Mouse (Mus musculus) liver (tissue): ENCODE measurements around the gene Gm21188.
"Not testable (repeated sequence)": the region's sequence is repeated elsewhere in the genome, so short reads cannot be mapped to it uniquely, and the experiment has no call there.

Experiments
- DNase-seq: peaks from one replicate; pipeline ENCODE4 v3.0.0-alpha.2; 2020; ENCODE audit warnings: mixed read lengths

The Gm21188 gene

DNA sequence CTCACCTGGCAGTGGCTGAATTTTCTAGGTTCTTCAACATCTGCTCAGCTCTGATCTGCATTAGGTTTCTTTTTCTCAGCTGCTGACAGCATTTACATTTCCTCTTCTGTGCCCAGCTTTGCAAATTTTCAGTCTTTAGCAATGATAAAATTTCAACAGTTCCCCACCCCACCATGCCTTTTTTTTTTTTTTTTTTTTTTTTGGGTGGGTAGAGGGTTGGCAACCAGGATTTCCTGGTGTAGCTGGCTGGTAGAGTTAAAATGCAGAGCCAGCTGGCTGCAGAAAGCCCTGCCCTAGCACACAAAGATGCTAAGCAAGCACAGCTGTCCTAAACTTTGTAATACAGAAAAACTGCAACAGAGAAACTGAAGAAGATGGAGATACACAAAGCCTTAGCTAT is at the start of gene Gm21188:
Gm21188 (minus strand) TSS at position 110 of the 400 bp plus-strand sequence.
- not testable (repeated sequence) for DNase-seq

DNA sequence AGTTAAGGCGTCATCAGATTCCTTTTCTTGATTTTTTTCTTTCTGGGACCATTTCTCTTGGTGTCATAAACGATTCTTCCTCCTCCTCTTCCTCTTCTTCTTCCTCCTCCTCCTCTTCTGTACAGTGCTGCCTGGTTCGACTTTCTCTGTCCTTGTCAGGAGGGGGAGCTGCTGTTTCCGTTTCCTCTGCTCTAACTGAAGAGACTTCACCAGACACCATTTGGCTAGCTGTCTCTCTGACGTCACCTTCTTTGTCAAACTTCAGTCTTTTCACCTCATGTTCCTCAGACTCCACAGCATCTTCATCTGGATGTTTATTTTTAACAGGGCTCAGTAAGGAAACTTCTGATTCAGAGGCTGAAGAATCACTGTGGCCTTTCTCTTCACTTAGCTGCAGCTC is 47.3 kb upstream of the Gm21188 start:
- DNase-seq: not testable (repeated sequence)

DNA sequence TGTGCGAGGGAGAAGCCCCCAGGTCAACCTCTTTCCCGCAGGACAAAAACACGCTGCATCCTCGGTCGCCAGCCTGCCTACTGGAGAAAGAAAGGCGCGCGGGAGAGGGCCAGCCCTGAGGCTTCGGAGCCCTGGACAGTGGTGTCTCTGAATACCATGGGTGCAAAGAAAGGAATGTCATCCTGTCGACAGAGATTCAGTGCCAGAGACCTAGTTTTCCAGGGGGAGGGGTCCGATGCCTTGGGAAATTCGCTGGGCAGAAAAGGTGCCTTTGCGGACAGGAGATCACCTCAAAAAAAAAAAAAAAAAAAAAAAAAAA is 44.9 kb upstream of the Gm21188 start:
- DNase-seq: not testable (repeated sequence)

DNA sequence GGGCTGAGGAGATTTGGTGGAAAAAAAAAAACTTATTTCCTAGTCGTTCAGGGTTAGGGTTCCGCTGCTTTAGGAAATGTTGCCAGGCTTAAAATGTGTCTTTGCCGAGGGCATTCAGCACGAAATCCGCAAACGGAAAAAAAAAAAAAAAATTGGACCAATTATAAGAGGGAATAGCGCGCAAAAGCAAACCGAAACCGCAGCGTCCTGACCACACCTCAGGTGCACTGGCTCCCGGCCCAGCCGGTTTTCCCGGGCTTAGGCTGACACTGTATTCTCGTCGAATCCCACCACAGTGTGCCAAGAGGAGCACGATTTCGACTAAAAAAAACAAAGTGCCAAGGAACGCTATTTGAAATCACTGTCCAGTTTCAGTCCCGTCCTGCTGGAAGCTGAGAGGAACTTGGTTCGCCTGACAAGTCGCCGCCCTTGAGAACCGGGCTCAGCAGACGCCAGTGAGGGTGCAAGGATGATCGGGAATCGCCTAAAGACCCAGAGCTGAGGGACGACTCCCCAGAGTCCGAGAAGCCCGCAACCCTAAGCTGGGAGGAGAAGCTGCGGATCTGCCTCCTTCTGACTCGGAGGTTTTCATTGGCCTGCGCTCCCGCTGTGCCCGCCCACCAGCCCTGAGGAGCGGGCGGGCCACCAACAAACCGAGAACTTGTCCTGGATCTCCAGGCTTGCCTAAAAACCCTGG is 44.4 kb upstream of the Gm21188 start:
- DNase-seq: not testable (repeated sequence)

DNA sequence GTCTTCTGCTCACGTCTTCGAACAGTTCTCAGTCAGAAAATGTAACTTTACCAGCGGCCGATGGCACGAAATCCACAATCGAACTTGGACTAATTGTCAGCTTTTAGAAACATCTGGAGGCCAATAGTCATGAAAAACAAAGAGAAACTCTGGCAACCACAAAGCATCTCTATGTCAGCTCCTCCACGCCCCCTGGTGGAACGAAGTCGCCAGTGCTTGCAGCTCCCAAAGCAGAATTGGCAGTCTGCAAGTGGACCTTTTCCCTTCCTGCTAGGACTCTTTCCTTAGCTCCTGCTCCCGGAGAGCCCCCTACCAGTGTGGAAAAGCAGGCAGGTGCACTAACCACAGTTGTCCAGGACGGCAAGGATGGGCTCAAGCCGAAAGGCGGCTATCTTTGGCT is 41.0 kb upstream of the Gm21188 start:
- not testable (repeated sequence) for DNase-seq

DNA sequence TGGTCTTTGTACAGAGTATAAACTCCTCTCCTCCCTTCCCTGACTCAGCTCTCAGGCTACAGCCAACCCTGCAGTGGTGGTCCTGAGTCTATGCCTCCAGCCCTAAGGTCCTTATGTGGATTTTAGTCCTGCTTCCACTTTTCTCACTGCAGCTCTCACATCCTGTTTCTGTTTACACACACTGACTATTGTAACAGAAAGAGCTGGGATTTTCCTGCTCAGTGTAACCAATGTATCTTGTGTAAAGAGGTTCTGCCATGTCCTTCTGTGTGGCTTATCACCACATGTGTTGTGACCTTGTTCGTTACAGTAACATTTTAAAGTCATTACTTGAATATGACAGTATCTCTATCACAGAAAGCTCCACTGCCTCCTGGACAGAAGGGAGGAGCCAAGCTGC is 27.6 kb upstream of the Gm21188 start:
- DNase-seq: not testable (repeated sequence)

DNA sequence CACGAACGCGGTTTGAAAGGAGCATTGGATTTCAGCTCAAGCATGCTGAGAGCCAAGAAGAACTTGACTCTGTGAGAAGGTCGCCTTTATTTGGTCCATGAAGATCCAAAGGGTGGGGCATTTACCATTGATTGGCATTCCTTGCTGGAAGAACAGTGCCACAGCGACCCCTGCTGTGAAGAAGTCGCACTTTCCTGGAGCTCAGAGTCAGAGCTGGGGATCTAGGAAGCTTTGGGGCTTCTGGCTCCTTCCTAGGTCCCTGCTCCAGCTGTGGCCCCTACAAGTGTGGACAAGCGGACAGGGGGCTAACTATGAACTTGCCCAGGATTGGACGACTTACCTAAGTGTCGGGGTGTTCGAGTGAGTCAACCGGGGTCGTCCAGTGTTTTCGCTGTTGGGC is 18.9 kb upstream of the Gm21188 start:
- DNase-seq: not testable (repeated sequence)

DNA sequence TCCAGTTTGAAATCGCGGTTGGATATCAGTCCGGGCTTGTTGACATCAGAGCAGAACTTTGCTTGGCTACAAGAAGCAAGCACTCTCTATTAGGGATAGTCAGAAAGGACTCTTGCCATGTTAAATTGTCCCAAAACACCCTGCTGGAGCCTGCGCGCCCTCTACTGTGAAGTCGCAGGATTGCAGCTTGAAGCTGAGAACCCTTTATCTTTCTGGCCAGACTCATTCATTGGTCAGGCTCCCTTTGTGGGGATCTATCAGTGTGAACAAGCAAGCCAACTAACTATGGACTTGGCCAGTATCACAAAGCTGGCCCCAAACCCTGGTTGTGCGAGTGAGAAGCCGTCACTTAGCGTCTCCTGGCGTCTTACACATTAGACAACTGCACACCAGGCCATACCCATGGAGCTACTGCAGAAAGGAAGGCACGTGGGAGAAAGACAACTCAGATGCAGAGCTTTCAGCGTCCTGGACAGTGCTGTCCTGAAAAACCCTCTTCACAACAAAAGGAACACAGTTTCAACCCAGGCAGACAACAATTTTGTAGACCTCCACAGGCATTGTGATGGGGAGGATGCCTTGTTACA is 18.1 kb upstream of the Gm21188 start:
- DNase-seq: not testable (repeated sequence)

DNA sequence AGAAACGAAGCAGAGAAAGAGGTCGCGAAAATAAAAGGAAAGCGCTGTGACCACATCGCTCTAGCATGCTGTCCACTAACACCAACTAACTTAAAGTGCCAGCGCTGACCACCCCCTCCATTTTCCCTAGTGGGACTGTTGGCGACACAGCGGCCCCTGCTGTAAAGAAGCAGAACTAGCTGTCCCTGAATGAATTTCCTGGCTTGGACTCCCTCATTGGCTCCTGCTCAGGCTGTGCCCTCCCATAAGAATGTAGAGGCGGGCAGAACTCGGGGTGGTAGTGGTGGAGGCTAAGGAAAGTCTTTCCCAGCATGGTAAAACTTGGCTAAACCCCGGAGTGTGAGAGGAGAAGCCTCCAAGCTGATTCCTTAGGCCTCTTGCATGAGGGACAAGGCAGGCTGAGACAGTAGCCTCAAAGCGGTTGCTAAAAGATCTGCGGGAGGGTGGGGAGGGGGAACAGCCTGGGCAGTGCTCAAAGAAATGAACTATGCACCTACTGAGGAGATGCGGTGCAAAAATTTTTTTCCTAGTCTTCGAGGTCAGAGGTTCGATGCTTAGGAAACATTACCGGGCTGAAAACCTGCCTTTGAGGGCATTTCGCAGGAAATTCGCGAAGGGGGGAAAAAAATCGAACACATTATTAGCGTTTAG is 11.6 kb upstream of the Gm21188 start:
- not testable (repeated sequence) for DNase-seq

DNA sequence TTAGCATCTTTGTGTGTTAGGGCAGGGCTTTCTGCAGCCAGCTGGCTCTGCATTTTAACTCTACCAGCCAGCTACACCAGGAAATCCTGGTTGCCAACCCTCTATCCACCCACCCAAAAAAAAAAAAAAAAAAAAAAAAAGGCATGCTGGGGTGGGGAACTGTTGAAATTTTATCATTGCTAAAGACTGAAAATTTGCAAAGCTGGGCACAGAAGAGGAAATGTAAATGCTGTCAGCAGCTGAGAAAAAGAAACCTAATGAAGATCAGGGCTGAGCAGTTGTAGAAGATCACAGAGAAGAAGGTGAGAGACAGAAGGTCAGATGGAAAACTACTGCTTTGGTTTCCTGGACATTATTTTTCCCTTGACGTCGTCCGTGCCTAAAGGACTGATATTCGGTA is 10.9 kb upstream of the Gm21188 start:
- not testable (repeated sequence) for DNase-seq

DNA sequence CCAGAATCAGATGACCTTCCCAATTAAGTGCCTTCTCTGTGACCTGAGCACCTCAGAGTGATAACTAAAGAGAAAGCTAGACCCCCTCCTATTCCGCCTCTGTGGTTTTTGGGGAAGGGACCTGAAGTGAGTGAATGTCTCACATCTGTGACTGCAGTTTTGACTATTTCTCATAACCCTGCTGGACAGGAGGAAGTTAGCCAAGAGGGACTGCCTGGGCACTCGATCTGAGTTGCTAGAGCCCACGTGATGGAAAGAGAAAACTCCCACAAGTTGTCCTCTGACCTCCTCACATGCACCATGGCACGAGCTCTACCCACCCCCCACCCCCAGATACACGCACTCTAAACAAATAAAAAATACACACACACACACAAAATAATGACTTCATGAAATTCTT is 3.4 kb downstream of the Gm21188 start:
- not testable (repeated sequence) for DNase-seq

DNA sequence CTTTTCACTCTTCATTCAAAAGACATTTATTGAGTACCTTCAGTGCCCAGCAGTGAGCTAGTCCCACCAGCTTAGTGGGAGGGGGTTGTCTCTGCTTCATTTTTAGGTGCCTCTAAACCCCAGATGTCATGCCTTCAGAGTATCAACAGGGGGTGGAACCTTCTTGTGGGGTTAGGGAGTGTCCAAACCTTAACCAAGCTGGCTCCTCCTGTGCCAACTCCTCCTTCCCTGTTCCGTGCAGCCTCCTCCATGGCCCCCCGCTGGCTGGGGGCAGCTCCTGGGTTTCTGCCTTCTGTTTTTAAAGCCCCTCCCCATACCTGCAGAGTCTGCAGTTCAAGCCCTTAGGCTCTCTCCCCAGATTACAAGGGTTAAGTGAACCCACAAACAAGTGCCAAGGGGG is 3.8 kb downstream of the Gm21188 start:
- DNase-seq: not testable (repeated sequence)

DNA sequence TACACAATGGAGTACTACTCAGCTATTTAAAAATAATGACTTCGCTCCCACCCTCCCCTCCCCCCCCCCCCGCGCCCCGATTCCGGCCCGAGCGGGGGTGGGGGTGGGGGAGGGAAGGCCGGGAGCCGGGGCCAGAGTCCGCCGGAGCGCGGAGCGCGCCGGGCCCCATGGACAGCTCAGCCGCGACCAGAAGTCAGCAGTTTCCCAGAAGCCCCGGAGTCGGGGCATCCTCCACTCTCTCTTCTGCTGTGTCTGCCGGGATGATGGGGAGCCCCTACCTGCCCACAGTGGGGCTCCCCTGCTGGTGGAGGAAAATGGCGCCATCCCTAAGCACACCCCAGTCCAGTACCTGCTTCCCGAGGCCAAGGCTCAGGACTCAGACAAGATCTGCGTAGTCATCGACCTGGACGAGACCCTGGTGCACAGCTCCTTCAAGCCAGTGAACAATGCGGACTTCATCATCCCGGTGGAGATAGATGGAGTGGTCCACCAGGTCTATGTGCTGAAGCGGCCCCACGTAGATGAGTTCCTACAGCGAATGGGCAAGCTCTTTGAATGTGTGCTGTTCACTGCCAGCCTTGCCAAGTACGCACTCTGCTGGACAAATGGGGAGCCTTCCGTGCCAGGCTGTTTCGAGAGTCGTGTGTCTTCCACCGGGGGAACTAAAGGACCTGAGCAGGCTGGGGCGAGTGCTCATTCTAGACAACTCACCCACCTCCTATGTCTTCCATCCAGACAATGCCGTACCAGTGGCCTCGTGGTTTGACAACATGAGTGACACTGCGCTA is 5.4 kb downstream of the Gm21188 start:
- DNase-seq: not testable (repeated sequence)

DNA sequence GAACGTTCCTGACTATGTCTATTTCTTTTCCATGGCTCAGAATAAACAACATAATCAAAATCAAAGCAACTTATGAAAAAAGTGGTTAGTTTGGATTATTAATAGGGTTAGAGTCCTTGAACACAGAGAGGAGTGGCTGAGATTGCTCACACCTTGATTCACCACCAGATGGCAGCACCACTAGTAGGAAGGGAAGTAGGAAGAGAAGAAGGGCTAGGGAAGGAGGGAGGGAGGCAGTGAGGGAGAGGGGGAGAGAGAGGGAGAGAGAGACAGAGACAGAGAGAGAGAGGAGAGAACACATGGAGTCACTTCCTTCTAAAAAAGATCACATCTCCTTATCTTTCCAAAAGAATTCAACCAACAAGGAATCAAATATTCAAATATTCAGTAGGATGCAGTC is 10.8 kb downstream of the Gm21188 start:
- peak; percentile 3 for DNase-seq

DNA sequence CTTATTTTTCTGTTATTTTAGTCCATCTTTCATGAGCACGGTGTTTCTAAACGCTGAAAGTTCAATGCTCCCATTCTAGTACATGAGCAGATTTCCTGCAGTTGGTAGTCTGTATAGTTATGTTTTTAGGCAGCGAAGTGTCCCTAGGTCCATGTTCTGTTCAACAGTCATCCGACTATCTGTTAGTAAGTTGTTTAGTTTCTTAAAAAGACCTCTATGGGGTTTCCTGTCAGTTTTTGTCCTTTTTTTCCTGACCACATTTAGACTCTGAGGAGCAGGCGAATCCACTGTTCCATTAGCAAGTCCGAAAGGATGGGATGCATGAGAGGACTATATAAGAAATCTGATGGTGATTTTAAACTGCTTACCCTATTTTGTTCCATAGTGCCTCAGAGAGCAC is 14.1 kb downstream of the Gm21188 start:
- DNase-seq: not testable (repeated sequence)

DNA sequence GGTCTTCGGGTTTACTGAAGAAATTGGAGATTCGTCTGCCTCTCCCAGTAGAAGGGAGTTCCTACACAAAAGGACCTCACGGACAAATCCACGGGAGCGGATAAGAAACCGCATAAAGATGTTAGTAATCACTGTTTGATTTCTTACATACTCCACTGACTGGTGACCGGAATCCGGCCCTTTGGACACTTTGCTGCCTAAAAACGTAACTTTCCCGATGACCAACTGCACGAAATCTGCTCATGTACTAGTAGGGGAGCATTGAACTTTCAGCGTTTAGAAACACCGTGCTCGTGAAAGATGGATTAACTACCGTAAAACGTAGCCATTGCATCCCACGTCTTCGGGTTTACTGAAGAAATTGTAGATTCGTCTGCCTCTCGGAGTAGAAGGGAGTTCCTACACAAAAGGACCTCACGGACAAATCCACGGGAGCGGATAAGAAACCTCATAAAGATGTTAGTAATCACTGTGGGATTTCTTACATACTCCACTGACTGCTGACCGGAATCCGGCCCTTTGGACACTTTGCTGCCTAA is 15.3 kb downstream of the Gm21188 start:
- DNase-seq: not testable (repeated sequence)

DNA sequence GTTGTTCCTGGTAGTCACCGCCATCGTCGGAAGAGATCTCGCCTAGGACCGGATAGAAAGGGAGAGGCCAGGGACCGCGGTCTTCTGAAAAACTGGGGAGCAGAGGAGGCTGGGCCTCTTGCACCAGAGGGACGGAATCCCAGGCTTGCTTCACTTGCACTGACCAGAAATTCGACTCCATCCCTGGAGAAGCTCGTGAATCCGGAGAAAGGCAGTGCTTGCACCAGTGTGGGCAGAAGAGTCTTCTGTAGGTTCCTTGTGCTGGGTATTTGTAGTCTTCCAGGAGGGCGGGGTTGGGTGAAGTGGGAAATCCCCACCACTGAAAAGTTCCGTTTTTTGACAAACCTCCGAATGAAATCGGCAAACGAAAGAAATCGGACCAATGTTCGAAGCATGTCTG is 16.8 kb downstream of the Gm21188 start:
- not testable (repeated sequence) for DNase-seq

DNA sequence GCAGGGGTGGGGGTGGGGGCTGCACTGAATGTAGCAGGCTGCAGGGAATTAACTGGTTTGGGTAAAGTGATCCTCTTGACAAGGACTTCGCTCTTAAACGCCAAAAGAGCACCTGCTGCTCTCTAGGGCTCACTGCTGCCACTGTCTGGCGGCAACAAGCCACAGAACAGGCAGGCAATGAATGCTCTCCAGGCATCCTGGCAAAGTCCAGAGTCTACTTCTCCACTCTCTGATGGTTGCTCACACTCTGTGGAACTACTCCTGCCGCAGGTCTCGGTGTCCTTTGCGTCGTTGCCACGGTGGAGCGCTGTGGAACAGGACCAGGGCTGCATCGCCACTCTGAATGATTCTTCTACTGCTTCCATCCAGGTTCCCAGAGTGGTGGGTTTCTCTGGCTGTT is 17.4 kb downstream of the Gm21188 start:
- not testable (repeated sequence) for DNase-seq

DNA sequence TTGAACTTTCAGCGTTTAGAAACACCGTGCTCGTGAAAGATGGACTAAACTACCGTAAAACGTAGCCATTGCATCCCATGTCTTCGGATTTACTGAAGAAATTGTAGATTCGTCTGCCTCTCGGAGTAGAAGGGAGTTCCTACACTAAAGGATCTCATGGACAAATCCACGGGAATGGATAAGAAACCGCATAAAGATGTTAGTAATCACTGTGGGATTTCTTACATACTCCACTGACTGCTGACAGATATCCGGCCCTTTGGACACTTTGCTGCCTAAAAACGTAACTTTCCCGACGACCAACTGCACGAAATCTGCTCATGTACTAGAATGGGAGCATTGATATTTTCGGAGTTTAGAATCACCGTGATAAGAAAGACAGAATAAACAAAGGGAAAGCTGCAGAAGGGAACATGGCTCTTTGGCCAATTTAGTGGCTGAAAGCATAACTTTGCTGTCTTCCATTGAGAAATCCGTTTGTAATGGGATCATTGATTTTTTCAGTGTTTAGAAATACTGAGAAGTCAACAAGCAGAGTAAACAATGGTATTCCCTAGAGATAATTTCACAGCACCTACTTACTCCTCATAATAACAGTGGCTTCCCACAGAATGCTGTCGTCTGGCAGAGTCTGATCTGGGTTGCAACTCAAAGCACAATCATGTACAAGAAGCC is 18.3 kb downstream of the Gm21188 start:
- not testable (repeated sequence) for DNase-seq

DNA sequence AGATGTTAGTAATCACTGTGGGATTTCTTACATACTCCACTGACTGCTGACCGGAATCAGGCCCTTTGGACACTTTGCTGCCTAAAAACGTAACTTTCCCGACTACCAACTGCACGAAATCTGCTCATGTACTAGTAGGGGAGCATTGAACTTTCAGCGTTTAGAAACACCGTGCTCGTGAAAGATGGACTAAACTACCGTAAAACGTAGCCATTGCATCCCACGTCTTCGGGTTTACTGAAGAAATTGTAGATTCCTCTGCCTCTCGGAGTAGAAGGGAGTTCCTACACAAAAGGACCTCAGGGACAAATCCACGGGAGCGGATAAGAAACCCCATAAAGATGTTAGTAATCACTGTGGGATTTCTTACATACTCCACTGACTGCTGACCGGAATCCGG is 20.3 kb downstream of the Gm21188 start:
- not testable (repeated sequence) for DNase-seq

DNA sequence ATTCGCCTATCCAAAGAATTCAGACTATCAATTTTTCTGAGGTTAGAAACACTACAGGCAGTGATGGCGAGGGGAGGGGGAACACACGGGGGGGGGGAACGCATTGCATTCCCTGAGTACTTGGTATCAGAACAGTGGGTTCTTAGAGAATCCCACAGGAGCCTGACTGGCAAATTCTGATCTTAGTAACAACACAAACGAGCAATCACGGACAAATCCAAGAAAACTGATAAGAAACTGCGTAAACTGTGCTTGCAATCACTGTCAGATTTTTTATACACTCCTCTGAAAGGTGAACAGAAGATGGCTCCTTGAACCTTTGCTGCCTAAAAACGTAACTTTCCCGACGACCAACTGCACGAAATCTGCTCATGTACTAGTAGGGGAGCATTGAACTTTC is 24.6 kb downstream of the Gm21188 start:
- not testable (repeated sequence) for DNase-seq

DNA sequence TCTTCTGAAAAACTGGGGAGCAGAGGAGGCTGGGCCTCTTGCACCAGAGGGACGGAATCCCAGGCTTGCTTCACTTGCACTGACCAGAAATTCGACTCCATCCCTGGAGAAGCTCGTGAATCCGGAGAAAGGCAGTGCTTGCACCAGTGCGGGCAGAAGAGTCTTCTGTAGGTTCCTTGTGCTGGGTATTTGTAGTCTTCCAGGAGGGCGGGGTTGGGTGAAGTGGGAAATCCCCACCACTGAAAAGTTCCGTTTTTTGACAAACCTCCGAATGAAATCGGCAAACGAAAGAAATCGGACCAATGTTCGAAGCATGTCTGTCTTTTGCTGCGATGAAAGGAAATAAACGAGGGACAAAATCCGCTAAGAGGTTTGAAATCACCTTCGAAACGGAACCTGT is 25.1 kb downstream of the Gm21188 start, which contains the start of gene Gm36079:
Gm36079 (minus strand) TSS at position 101 of the 400 bp plus-strand sequence.
- DNase-seq: not testable (repeated sequence)
